Mouse (Mus musculus): ENCODE measurements around the gene Sco1.

- no peak for TF ChIP-seq CTCF (IDR thresholded peaks at IDR 0.05 in 2 of 3, conservative IDR thresholded peaks at IDR 0.05 in 1 of 3; ENCODE audit: control insufficient read depth in 1 of 3, insufficient read depth in 1 of 3, low read depth in 2 of 3, low read length in 3 of 3, poor library complexity in 1 of 3, severe bottlenecking in 1 of 3)
- TF ChIP-seq MAFK (IDR thresholded peaks at IDR 0.05; ENCODE audit: borderline replicate concordance, low read depth, low read length) = no peak
- no peak for TF ChIP-seq NRF1 (IDR thresholded peaks at IDR 0.05; ENCODE audit: insufficient read depth, low read depth, low read length, poor library complexity, severe bottlenecking)
- no peak for TF ChIP-seq EP300 (IDR thresholded peaks at IDR 0.05; ENCODE audit: low read depth in 1 of 2, low read length in 2 of 2)
- no peak for TF ChIP-seq SMC3 (IDR thresholded peaks at IDR 0.05; ENCODE audit: low read depth, low read length)
- TF ChIP-seq ZMIZ1 (IDR thresholded peaks at IDR 0.05; ENCODE audit: low read depth, low read length) = no peak
- TF ChIP-seq MAZ (IDR thresholded peaks at IDR 0.05; ENCODE audit: low read depth, low read length) = no peak
These were observed 10.3 kb downstream of the Sco1 start for GRCm38 (mm10) chr11:67062726-67063125.

Measured in MEL (cell line).